Mouse (Mus musculus) C2C12 (cell line): ENCODE measurements around the gene Fam19a3. TPM values are rescaled to one million over a fixed set of nuclear protein-coding genes. Genes with fewer than 3 reads are reported as not detected.

Experiments used
- H3K27me3 ChIP-seq: one replicate; pipeline ENCODE4 v1.6.1; 2011; ENCODE audit not compliant: control insufficient read depth, insufficient read depth, insufficient read length
- H3K36me3 ChIP-seq: one replicate; pipeline ENCODE4 v1.6.1; 2011; ENCODE audit not compliant: control insufficient read depth, insufficient read depth
- H3K4me3 ChIP-seq: one replicate; pipeline ENCODE4 v1.5.1; 2011; ENCODE audit warnings: mild to moderate bottlenecking, control low read depth; ENCODE audit not compliant: poor library complexity, insufficient read depth, severe bottlenecking
- H3K79me2 ChIP-seq: one replicate; pipeline ENCODE4 v1.6.1; 2011; ENCODE audit not compliant: control insufficient read depth, insufficient read depth
- H3K79me3 ChIP-seq: one replicate; pipeline ENCODE4 v1.6.1; 2011; ENCODE audit warnings: low read depth, control low read depth
- H3ac ChIP-seq: one replicate; pipeline ENCODE3; 2011; ENCODE audit warnings: low read depth; ENCODE audit not compliant: control insufficient read depth, insufficient read length
- CEBPB ChIP-seq: IDR thresholded peaks from one replicate; pipeline ENCODE4 v1.6.1; 2011; ENCODE audit warnings: low read depth, mild to moderate bottlenecking, control low read depth, moderate library complexity
- CTCF ChIP-seq: IDR thresholded peaks from one replicate; pipeline ENCODE4 v1.5.1; 2011; ENCODE audit not compliant: control insufficient read depth, insufficient read depth, insufficient read length
- FOSL1 ChIP-seq: IDR thresholded peaks from one replicate; pipeline ENCODE4 v1.8.0; 2011; ENCODE audit warnings: mild to moderate bottlenecking, low read length; ENCODE audit not compliant: poor library complexity, insufficient read depth, severe bottlenecking
- MAX ChIP-seq: IDR thresholded peaks from one replicate; pipeline ENCODE4 v1.6.1; 2011; ENCODE audit warnings: mild to moderate bottlenecking, control low read depth
- MYOD1 ChIP-seq: IDR thresholded peaks from one replicate; pipeline ENCODE4 v1.6.1; 2011; ENCODE audit warnings: low read depth; ENCODE audit not compliant: control insufficient read depth, insufficient read length
- MYOG ChIP-seq: IDR thresholded peaks from one replicate; pipeline ENCODE4 v1.6.1; 2011; ENCODE audit not compliant: control insufficient read depth, insufficient read length; ENCODE audit errors: extremely low read depth
- USF1 ChIP-seq: IDR thresholded peaks from one replicate; pipeline ENCODE4 v1.6.1; 2011; ENCODE audit warnings: low read depth, mild to moderate bottlenecking, control low read depth, moderate library complexity
- polyA plus RNA-seq: library from polyadenylated mRNA; unstranded; fragments of >200 nt; fragmentation: generic; extraction: Trizol; gene quantifications from one replicate; pipeline ENCODE4 v1.2.1, GENCODE M21; 2012; ENCODE audit warnings: missing spikeins

Gene Fam19a3
- polyA plus RNA-seq, 1 experiment = not detected

- Histone ChIP-seq H3K79me2 (no peaks in the 10 kb centered on the region), H3ac (no peak overlapping the region), H3K36me3 (no peaks in the 10 kb centered on the region), H3K79me3 (no peaks in the 10 kb centered on the region), H3K4me3 (no peak overlapping the region), H3K27me3 (no peaks in the 10 kb centered on the region)
- TF ChIP-seq MYOG (no peak), CTCF (no peak), FOSL1 (no peak), MAX (no peak), MYOD1 (no peak), USF1 (no peak), CEBPB (no peak)
These were observed 38.5 kb downstream of the Fam19a3 start for GRCm38 (mm10) chr3:104743161-104743560.

GRCm38 (mm10) chr3:104741954-104742353 lies 39.7 kb downstream of the Fam19a3 start:
- no peak overlapping the region for H3ac ChIP-seq
- no peaks in the 10 kb centered on the region for H3K79me3 ChIP-seq
- H3K4me3 ChIP-seq = no peak overlapping the region
- TF ChIP-seq FOSL1 (no peak), CEBPB (no peak), CTCF (no peak), MAX (no peak), USF1 (no peak), MYOD1 (no peak), MYOG (no peak)
- no peaks in the 10 kb centered on the region for H3K79me2 ChIP-seq
- H3K36me3 ChIP-seq = no peaks in the 10 kb centered on the region
- H3K27me3 ChIP-seq = no peaks in the 10 kb centered on the region

GRCm38 (mm10) chr3:104734654-104735053 lies 47.0 kb downstream of the Fam19a3 start:
- Histone ChIP-seq H3K79me2 (no peaks in the 10 kb centered on the region), H3K79me3 (no peaks in the 10 kb centered on the region), H3ac (no peak overlapping the region), H3K4me3 (no peak overlapping the region), H3K27me3 (no peaks in the 10 kb centered on the region), H3K36me3 (no peaks in the 10 kb centered on the region)
- TF ChIP-seq CEBPB = no peak
- no peak for TF ChIP-seq MYOG
- no peak for TF ChIP-seq MAX
- no peak for TF ChIP-seq MYOD1
- no peak for TF ChIP-seq FOSL1
- TF ChIP-seq USF1 = no peak
- no peak for TF ChIP-seq CTCF

GRCm38 (mm10) chr3:104732907-104733306 lies 48.7 kb downstream of the Fam19a3 start:
- Histone ChIP-seq H3K79me2 (no peaks in the 10 kb centered on the region), H3ac (no peak overlapping the region), H3K36me3 (no peaks in the 10 kb centered on the region), H3K27me3 (no peaks in the 10 kb centered on the region), H3K79me3 (no peaks in the 10 kb centered on the region), H3K4me3 (no peak overlapping the region)
- TF ChIP-seq MAX (no peak), CTCF (no peak), FOSL1 (no peak), MYOG (no peak), MYOD1 (no peak), USF1 (no peak), CEBPB (no peak)

- TF ChIP-seq CEBPB (no peak), CTCF (no peak), FOSL1 (no peak), MYOG (no peak), MYOD1 (no peak), USF1 (no peak), MAX (no peak)
- Histone ChIP-seq H3K79me3 (no peaks in the 10 kb centered on the region), H3K27me3 (no peaks in the 10 kb centered on the region), H3K4me3 (no peak overlapping the region), H3K36me3 (no peaks in the 10 kb centered on the region), H3ac (no peak overlapping the region), H3K79me2 (no peaks in the 10 kb centered on the region)
These were observed 52.3 kb downstream of the Fam19a3 start for GRCm38 (mm10) chr3:104729270-104729839.

Other genes starting within 250 kb of the Fam19a3 start
- gene Slc16a1, start 143.2 kb downstream of the Fam19a3 start, polyA plus RNA-seq = 25.8 TPM
- gene Ppm1j, start 784 bp downstream of the Fam19a3 start, polyA plus RNA-seq = 0.08 TPM
- 485 TPM for gene Rhoc, start 6.5 kb upstream of the Fam19a3 start, polyA plus RNA-seq
- 9.3 TPM for gene Mov10, start 36.7 kb upstream of the Fam19a3 start, polyA plus RNA-seq
- 9.8 TPM for gene St7l, start 82.2 kb upstream of the Fam19a3 start, polyA plus RNA-seq
- gene Capza1, start 82.7 kb upstream of the Fam19a3 start, polyA plus RNA-seq = 27.9 TPM
- 0.08 TPM for gene Wnt2b, start 180.1 kb upstream of the Fam19a3 start, polyA plus RNA-seq